Mouse (Mus musculus) neural tube, embryonic 14.5 days (tissue): ENCODE measurements around the gene Dennd2a. TPM values are rescaled to one million over a fixed set of nuclear protein-coding genes. Genes with fewer than 3 reads are reported as not detected.
A peak's percentile ranks its signal among the peaks of the same experiment; 100 is the strongest.

Experiments
- ATAC-seq: fragments of 200-750 bp; cut with Nextera tagmentation; 2 replicates; pipeline ENCODE4 v1.8.0; 2017; ENCODE audit warnings: low read depth, mild to moderate bottlenecking, moderate TSS enrichment, moderate library complexity
- H3K27ac ChIP-seq: fragments of 300-500 bp; sonication (generic); 2 replicates; pipeline ENCODE4 v1.5.1; 2014; ENCODE audit warnings: low read depth, mild to moderate bottlenecking, control low read depth, low read length, moderate library complexity, mixed read lengths
- H3K27me3 ChIP-seq: fragments of 300-500 bp; sonication (generic); 2 replicates; pipeline ENCODE4 v1.6.1; 2014; ENCODE audit warnings: low read length; ENCODE audit not compliant: control insufficient read depth, insufficient read depth
- H3K36me3 ChIP-seq: fragments of 300-500 bp; sonication (generic); 2 replicates; pipeline ENCODE4 v1.6.1; 2014; ENCODE audit warnings: low read length, mixed read lengths; ENCODE audit not compliant: control insufficient read depth, insufficient read depth
- H3K4me1 ChIP-seq: fragments of 300-500 bp; sonication (generic); 2 replicates; pipeline ENCODE4 v1.6.1; 2014; ENCODE audit warnings: low read length; ENCODE audit not compliant: control insufficient read depth, insufficient read depth
- H3K4me2 ChIP-seq: fragments of 300-500 bp; sonication (generic); 2 replicates; pipeline ENCODE4 v1.6.1; 2014; ENCODE audit warnings: mild to moderate bottlenecking, low read depth, low read length, control low read depth
- H3K4me3 ChIP-seq: fragments of 300-500 bp; sonication (generic); 2 replicates; pipeline ENCODE4 v1.5.1; 2014; ENCODE audit warnings: low read depth, low read length, control low read depth, mixed read lengths
- H3K9ac ChIP-seq: fragments of 300-500 bp; sonication (generic); replicated peaks from 2 replicates; pipeline ENCODE4 v1.6.1; 2014; ENCODE audit warnings: low read depth, mild to moderate bottlenecking, control low read depth, low read length, mixed read lengths
- H3K9me3 ChIP-seq: fragments of 300-500 bp; sonication (generic); 2 replicates; pipeline ENCODE4 v1.6.1; 2016; ENCODE audit warnings: low read length; ENCODE audit not compliant: control insufficient read depth
- WGBS: fragments of 180-500 bp; shearing (Covaris S2); extraction: QIAGEN DNeasy Blood & Tissue Kit; methylation state at CpG from one replicate; pipeline ENCODE4 v1.1.7; 2014; 5-methylcytosine and 5-hydroxymethylcytosine counted together
- polyA plus RNA-seq: library from polyadenylated mRNA; unstranded; fragments of >200 nt; fragmentation: Nextera tagmentation; extraction: Ambion mirVana; gene quantifications from 2 replicates; pipeline ENCODE4 v1.2.1, GENCODE M21; 2014

Gene Dennd2a
- polyA plus RNA-seq, 1 experiment from 2014 or later: 20.1 TPM

DNA sequence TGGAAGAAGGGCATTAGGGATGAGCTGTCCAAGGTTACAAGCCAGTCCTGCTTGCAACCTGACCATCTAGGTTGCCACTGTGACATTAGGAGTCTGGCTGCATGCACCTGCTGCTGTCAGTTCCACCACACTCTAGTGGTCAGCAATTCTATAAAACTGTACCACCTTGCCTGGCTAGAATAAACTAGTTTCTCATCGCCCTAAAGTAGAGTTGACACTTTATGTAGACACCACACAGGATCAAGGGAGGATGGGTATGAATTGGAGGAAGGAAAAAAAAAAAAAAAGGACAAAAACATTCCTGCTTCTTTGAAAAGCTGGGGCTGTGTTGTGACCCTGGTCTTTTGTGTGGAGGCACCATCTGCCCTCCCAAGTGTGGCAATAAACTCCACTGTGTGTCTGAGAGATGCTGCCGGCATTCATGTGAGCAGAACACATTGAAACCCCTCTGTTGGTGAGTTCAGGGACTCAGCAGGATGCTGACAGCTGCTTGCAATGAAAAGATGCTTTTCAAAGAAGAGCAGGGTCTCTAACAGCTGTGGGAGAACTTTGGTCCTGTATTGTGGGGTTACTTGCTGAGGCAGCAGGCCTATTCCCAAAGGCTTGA is 122.7 kb downstream of the Dennd2a start:
- H3K36me3 ChIP-seq: no peaks in the 10 kb centered on the region
- no peaks in the 10 kb centered on the region for H3K9me3 ChIP-seq
- no peak overlapping the region for H3K4me3 ChIP-seq
- no peak overlapping the region for H3K9ac ChIP-seq
- no peak overlapping the region for H3K4me2 ChIP-seq
- WGBS: 2% methylated on average over 2 of the region's 2 CpGs
- H3K27ac ChIP-seq: peak overlapping the region; percentile 22; the same call in 1 of the 2 replicates
- no peaks in the 10 kb centered on the region for H3K27me3 ChIP-seq
- peak; percentile 41; the same call in 1 of the 2 replicates for ATAC-seq
- no peaks in the 10 kb centered on the region for H3K4me1 ChIP-seq

DNA sequence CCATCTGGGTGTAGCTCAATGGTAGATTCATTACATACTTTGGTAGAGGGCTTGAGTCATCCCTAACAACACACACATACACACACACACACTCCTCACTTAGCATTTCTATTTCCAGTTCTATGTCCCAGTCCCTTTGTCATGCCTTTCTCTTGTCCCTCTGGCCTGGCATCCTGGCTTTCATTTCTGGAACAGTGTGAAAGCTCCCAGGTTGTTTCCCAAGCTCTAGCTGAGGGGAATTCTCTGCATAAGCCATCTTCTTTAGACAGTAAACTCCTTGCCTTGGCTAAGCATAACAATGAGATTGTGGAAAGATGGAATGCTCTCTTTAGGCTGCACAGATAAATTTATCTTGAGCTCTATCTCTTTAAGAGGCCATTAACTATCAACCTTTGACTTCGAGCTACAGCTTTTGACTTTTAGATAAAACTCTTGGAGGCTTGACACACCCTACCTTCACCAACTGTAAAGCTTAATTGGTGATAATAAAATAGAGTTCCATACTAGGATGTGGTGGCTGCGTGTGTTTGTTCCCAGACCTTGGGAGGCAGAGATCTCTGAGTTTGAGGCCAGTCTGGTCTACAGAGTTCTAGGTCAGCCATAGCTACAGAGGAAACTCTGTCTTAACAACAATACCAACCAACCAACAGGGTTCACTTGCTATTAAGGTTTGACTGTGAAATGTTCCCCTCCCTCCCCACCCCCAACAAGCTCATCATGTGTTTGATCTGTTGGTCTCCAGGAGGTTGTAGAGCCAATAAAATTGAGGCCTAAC is 123.4 kb downstream of the Dennd2a start:
- Histone ChIP-seq H3K4me2 (no peak overlapping the region), H3K27me3 (no peaks in the 10 kb centered on the region), H3K27ac (no peak overlapping the region), H3K4me3 (no peak overlapping the region), H3K9me3 (no peaks in the 10 kb centered on the region), H3K9ac (no peak overlapping the region), H3K36me3 (no peaks in the 10 kb centered on the region), H3K4me1 (no peaks in the 10 kb centered on the region)
- ATAC-seq: no peak
- WGBS: 70% methylated on average over 2 of the region's 2 CpGs

- no peaks in the 10 kb centered on the region for H3K9me3 ChIP-seq
- ATAC-seq: no peak
- H3K27me3 ChIP-seq: no peaks in the 10 kb centered on the region
- no peak overlapping the region for H3K9ac ChIP-seq
- H3K4me3 ChIP-seq: no peak overlapping the region
- H3K36me3 ChIP-seq: no peaks in the 10 kb centered on the region
- H3K4me2 ChIP-seq: no peak overlapping the region
- H3K27ac ChIP-seq: no peak overlapping the region
- H3K4me1 ChIP-seq: no peaks in the 10 kb centered on the region
Measured at GRCm38 (mm10) chr6:39433701-39434100, 124.0 kb downstream of the Dennd2a start.

DNA sequence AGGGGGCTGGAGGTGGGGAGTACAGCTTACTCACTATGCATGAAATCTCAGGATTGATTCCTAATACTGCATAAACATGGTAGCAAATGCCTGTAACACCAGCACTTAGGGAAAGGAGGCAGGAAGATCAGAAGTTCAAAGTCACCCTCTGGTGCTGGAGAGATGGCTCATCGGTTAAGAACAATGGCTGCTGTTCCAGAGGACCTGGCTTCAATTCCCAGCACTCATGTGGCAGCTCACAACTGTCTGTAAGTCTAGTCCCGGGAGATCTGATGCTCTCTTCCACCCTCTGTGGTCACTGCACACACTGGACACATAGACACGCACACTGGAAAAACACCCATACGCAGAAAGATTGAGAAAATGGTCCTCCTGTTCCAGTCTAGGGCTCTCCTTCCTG is 124.5 kb downstream of the Dennd2a start:
- Histone ChIP-seq H3K36me3 (no peaks in the 10 kb centered on the region), H3K4me1 (no peaks in the 10 kb centered on the region), H3K4me3 (no peak overlapping the region), H3K4me2 (no peak overlapping the region), H3K9me3 (no peaks in the 10 kb centered on the region), H3K9ac (no peak overlapping the region), H3K27ac (no peak overlapping the region), H3K27me3 (no peaks in the 10 kb centered on the region)
- WGBS: 88% methylated on average over 4 of the region's 4 CpGs
- ATAC-seq: no peak

DNA sequence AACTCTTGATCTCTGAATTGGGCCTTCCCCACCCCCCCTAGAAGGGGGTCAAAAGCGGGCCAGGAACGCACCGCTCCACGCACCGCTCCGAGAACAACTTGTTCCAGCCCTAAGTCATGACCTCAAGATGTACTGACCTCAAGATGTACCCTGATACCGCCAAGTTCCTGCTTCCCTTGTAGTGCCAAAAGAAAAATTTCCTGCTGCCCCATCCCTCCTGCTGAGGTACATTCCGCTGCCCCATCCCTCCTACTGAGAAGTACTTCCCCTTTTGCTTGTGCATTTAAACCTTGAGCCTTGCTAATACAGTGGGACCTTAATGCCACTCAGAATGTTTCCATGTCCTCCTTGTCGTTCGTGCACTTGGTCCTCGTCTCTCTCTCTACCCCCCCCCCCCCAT is 126.9 kb downstream of the Dennd2a start:
- WGBS: 81% methylated on average over 11 of the region's 11 CpGs
- H3K9ac ChIP-seq: no peak overlapping the region
- H3K27ac ChIP-seq: no peak overlapping the region
- no peak for ATAC-seq
- no peaks in the 10 kb centered on the region for H3K4me1 ChIP-seq
- no peaks in the 10 kb centered on the region for H3K9me3 ChIP-seq
- H3K36me3 ChIP-seq: no peaks in the 10 kb centered on the region
- H3K4me2 ChIP-seq: no peak overlapping the region
- no peaks in the 10 kb centered on the region for H3K27me3 ChIP-seq
- H3K4me3 ChIP-seq: no peak overlapping the region

- no peak overlapping the region for H3K4me2 ChIP-seq
- H3K4me1 ChIP-seq: no peaks in the 10 kb centered on the region
- no peak overlapping the region for H3K27ac ChIP-seq
- H3K4me3 ChIP-seq: no peak overlapping the region
- no peak overlapping the region for H3K9ac ChIP-seq
- ATAC-seq: no peak
- no peaks in the 10 kb centered on the region for H3K9me3 ChIP-seq
- 86% methylated on average over 6 of the region's 6 CpGs for WGBS
- H3K36me3 ChIP-seq: no peaks in the 10 kb centered on the region
- H3K27me3 ChIP-seq: no peaks in the 10 kb centered on the region
Measured at GRCm38 (mm10) chr6:39429007-39429788, 128.5 kb downstream of the Dennd2a start.

DNA sequence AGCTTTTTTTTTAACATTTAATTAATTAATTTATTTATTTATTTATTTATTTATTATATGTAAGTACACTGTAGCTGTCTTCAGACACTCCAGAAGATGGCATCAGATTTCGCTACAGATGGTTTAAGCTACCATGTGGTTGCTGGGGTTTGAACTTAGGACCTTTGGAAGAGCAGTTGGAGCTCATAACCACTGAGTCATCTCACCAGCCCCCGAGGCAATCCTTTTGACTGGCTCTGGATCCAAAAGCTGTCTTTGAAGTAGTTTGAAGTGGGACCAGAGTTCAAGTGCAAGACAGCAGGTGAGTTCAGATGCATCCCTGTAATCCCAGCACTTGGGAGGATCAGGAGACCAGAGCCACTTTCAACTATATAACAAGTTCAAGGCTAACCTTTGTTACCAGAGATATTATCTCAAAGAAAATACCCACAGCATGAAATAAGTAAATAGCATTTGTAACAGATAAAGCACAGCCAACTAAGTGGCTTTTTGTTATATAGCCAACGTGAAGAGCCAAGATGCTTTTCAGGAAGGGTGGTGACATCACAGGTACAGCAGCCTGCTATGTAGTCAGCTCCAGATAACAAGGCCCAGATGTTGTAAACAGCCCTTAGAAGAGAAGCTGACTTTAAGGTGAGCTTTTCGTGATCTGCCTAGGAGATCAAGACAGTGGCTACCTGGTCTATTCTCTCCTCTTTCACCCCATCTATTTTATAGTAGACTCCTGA is 130.2 kb downstream of the Dennd2a start:
- no peak overlapping the region for H3K4me3 ChIP-seq
- WGBS: 84% methylated on average over 4 of the region's 4 CpGs
- H3K27ac ChIP-seq: no peak overlapping the region
- no peak for ATAC-seq
- no peak overlapping the region for H3K9ac ChIP-seq
- H3K4me2 ChIP-seq: no peak overlapping the region
- no peaks in the 10 kb centered on the region for H3K27me3 ChIP-seq
- no peaks in the 10 kb centered on the region for H3K9me3 ChIP-seq
- no peaks in the 10 kb centered on the region for H3K4me1 ChIP-seq
- no peaks in the 10 kb centered on the region for H3K36me3 ChIP-seq

DNA sequence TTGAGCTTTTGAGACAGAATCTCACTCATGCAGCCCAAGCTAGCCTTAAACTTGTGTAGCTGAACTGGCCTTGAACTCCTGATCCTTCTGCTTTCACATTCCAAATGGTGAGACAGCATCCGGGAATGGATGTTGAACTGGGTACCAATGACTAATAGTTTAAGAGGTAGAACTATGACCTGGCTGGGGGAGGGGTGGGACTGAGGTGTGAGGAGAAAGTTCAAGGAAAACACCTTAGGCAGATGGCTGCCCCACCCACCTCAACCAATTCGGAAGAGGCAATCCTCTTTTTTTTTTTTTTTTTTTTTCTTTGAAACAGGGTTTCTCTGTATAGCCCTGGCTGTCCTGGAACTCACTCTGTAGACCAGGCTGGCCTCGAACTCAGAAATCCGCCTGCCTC is 130.9 kb downstream of the Dennd2a start:
- no peaks in the 10 kb centered on the region for H3K4me1 ChIP-seq
- no peak overlapping the region for H3K4me3 ChIP-seq
- H3K4me2 ChIP-seq: no peak overlapping the region
- no peak for ATAC-seq
- H3K9me3 ChIP-seq: no peaks in the 10 kb centered on the region
- H3K27me3 ChIP-seq: no peaks in the 10 kb centered on the region
- no peak overlapping the region for H3K9ac ChIP-seq
- 93% methylated on average over 4 of the region's 4 CpGs for WGBS
- no peaks in the 10 kb centered on the region for H3K36me3 ChIP-seq
- H3K27ac ChIP-seq: no peak overlapping the region
